Mouse (Mus musculus): ENCODE data around the gene Glrx3. TPM values are rescaled to one million over a fixed set of nuclear protein-coding genes. Genes with fewer than 3 reads are reported as not detected.

Gene Glrx3
- 253 and 257 TPM in 2 replicates for polyA plus RNA-seq (2014; fragmentation: Nextera tagmentation; extraction: Ambion mirVana)

DNA sequence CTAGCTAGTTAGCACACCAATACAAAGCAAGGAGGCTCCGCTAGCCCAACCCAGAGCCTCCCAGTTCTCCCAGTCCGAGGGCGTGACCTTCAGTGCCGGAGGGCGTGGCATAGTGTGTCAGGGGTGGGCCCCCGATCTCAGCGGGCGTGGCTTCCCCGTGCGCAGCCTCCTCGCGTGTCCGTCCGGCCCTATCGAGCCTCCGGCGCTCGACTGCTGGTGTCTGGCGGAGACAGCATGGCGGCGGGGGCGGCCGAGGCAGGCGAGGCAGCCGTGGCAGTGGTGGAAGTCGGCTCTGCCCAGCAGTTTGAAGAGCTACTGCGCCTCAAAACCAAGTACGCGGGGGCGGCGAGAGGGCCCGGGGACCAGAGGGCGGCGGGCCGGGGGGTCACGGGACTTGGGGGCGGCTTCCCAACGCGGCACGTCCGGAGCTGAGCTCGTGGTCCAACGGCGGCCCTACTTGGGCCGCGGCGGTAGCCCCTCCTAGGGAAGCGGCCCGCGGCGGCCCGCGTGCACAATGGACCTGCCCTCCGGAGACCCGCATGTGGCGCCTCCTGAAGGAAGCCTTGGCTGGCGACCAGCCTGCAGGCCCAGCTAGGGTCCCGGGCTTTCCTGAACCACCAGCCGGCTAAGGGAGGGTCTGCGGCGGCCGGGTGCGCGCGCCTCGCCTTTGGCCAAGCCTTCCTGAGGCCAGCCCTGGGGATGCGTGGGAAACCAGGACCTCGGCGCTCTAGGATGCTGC, at the start of gene Glrx3:
Gene Glrx3, plus strand, starts transcription at position 175 of the 739 bp plus-strand sequence.
- no peak for TF ChIP-seq CTCF (IDR thresholded peaks at IDR 0.05; ENCODE audit: low read depth)
- H3K27me3 ChIP-seq (ENCODE audit: insufficient read depth, low read length): no peaks in the 10 kb centered on the region
- H3K9me3 ChIP-seq (ENCODE audit: low read depth, low read length): no peaks in the 10 kb centered on the region
- H3K4me2 ChIP-seq: peak within 1 kb of the TSS; percentile 82
- no peaks in the 10 kb centered on the region; the same call in 1 of the 2 replicates for H3K4me1 ChIP-seq (ENCODE audit: insufficient read depth)
- peak within 1 kb of the TSS; percentile 97 for H3K4me3 ChIP-seq (ENCODE audit: low read depth, low read length)
- peak within 1 kb of the TSS; percentile 90 for H3K9ac ChIP-seq
- ATAC-seq (ENCODE audit: insufficient read depth) (peak; percentile 98), DNase-seq (peak; percentile 98)
- H3K27ac ChIP-seq (ENCODE audit: low read depth): peak within 1 kb of the TSS; percentile 84
- H3K36me3 ChIP-seq (ENCODE audit: insufficient read depth): no peaks in the 10 kb centered on the region
- WGBS: under 1% methylated on average over 68 of the region's 69 CpGs

DNA sequence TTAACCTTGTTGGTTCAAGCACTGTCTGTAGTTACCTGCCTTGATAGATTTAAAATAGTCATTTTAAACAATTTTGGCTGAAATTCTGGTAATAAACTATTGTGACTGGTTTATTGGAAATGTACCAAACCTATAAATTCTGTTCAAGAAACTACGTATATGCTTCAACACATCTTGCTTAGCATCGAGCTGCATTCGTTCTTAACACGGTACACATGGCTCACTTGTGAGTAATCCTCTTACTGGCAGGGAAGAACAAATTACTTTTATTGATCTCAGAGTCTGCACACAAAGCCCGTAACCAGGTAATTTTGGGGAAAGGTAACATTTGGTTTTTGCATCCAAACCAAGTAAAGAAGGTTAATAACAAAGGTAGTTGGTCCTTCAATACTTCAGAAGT, 49.6 kb upstream of the Glrx3 start:
- DNase-seq: no peak
- no peak overlapping the region for H3K27ac ChIP-seq (ENCODE audit: low read depth)
- ATAC-seq (ENCODE audit: insufficient read depth): no peak
- no peak overlapping the region for H3K9ac ChIP-seq
- H3K4me2 ChIP-seq: no peak overlapping the region
- WGBS: 85% methylated on average over 5 of the region's 5 CpGs
- H3K36me3 ChIP-seq (ENCODE audit: insufficient read depth): no peaks in the 10 kb centered on the region
- H3K4me3 ChIP-seq (ENCODE audit: low read depth, low read length): no peak overlapping the region
- TF ChIP-seq CTCF (IDR thresholded peaks at IDR 0.05; ENCODE audit: low read depth): no peak
- no peaks in the 10 kb centered on the region for H3K4me1 ChIP-seq (ENCODE audit: insufficient read depth)
- no peaks in the 10 kb centered on the region for H3K9me3 ChIP-seq (ENCODE audit: low read depth, low read length)
- H3K27me3 ChIP-seq (ENCODE audit: insufficient read depth, low read length): no peaks in the 10 kb centered on the region

DNA sequence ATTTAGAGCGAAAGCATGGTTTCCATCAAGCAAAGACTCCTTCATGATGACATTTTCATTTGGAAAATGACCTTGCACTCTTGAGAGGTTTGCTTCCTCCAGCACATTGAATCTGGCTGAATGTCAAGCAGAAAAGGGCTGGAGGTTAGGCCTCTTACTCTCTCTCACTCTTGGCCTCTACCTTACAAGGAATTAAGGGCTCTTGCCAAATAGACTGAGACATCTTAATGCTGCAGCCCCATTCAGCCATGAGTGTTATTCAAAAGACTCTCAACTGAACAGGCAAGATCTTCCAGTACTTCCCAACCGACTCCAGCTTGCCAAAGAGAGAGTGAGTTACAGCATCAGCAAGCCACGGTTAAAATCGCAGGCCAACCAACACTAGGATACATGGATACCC, 42.0 kb upstream of the Glrx3 start:
- no peak overlapping the region for H3K9ac ChIP-seq
- H3K36me3 ChIP-seq (ENCODE audit: insufficient read depth): no peaks in the 10 kb centered on the region
- no peak for TF ChIP-seq CTCF (IDR thresholded peaks at IDR 0.05; ENCODE audit: low read depth)
- H3K27me3 ChIP-seq (ENCODE audit: insufficient read depth, low read length): no peaks in the 10 kb centered on the region
- H3K4me3 ChIP-seq (ENCODE audit: low read depth, low read length): no peak overlapping the region
- no peaks in the 10 kb centered on the region for H3K9me3 ChIP-seq (ENCODE audit: low read depth, low read length)
- no peaks in the 10 kb centered on the region for H3K4me1 ChIP-seq (ENCODE audit: insufficient read depth)
- WGBS: 73% methylated on average over 4 of the region's 4 CpGs
- ATAC-seq (ENCODE audit: insufficient read depth) (no peak), DNase-seq (no peak)
- H3K27ac ChIP-seq (ENCODE audit: low read depth): no peak overlapping the region
- H3K4me2 ChIP-seq: no peak overlapping the region

DNA sequence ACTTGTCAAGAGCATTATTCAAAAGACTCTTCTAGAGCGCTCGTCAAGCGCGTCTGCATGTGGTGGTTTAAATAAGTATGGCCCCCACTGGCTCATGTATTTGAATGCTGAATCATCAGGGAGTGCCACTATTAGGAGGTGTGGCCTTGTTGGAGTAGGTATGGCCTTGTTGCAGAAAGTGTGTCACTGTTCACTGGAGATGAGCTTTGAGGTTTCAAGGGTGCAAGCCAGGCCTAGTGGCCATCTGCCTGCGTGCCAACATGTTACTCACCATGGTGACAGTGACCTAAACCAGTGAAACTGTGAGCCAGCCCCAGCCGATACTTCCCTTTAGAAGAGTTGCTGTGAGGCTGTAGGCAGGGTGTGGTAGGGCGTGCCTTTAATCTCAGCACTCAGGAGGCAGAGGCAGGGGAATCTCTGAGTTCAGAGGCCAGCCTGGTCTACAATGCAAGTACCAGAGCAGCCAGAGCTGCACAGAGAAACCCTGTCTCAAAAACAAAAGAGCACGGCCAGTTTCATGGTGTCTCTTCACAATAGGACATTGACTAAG, 40.0 kb upstream of the Glrx3 start:
- ATAC-seq (ENCODE audit: insufficient read depth) (no peak), DNase-seq (no peak)
- Histone ChIP-seq H3K36me3 (ENCODE audit: insufficient read depth) (no peaks in the 10 kb centered on the region), H3K9me3 (ENCODE audit: low read depth, low read length) (no peaks in the 10 kb centered on the region), H3K4me2 (no peak overlapping the region), H3K27me3 (ENCODE audit: insufficient read depth, low read length) (no peaks in the 10 kb centered on the region), H3K27ac (ENCODE audit: low read depth) (no peak overlapping the region), H3K4me3 (ENCODE audit: low read depth, low read length) (no peak overlapping the region), H3K9ac (no peak overlapping the region), H3K4me1 (ENCODE audit: insufficient read depth) (no peaks in the 10 kb centered on the region)
- TF ChIP-seq CTCF (IDR thresholded peaks at IDR 0.05; ENCODE audit: low read depth): no peak
- 93% methylated on average over 8 of the region's 8 CpGs for WGBS

DNA sequence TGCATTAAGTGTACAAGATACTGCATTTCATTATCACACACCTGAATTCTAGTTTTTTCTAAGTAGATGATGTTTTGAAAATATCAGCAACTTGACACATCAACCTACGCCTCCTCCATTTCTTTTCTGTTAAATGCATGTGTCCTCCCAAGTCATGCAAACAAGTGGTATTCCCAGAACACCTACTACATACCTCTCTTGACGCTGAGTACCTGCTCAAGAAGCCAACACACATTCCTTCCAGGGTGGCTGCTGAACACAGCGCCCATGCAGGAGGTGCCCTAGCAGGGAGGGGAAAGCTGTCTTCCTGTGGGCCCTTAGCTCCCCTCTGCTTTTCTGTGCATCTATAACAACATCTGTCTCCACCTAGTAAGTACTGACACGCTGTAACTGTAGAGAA, 38.4 kb upstream of the Glrx3 start:
- H3K4me3 ChIP-seq (ENCODE audit: low read depth, low read length): no peak overlapping the region
- H3K9me3 ChIP-seq (ENCODE audit: low read depth, low read length): no peaks in the 10 kb centered on the region
- no peak for TF ChIP-seq CTCF (IDR thresholded peaks at IDR 0.05; ENCODE audit: low read depth)
- no peaks in the 10 kb centered on the region for H3K27me3 ChIP-seq (ENCODE audit: insufficient read depth, low read length)
- ATAC-seq (ENCODE audit: insufficient read depth) (no peak), DNase-seq (no peak)
- 77% methylated on average over 4 of the region's 4 CpGs for WGBS
- H3K27ac ChIP-seq (ENCODE audit: low read depth): no peak overlapping the region
- H3K36me3 ChIP-seq (ENCODE audit: insufficient read depth): no peaks in the 10 kb centered on the region
- no peak overlapping the region for H3K4me2 ChIP-seq
- no peaks in the 10 kb centered on the region for H3K4me1 ChIP-seq (ENCODE audit: insufficient read depth)
- no peak overlapping the region for H3K9ac ChIP-seq

DNA sequence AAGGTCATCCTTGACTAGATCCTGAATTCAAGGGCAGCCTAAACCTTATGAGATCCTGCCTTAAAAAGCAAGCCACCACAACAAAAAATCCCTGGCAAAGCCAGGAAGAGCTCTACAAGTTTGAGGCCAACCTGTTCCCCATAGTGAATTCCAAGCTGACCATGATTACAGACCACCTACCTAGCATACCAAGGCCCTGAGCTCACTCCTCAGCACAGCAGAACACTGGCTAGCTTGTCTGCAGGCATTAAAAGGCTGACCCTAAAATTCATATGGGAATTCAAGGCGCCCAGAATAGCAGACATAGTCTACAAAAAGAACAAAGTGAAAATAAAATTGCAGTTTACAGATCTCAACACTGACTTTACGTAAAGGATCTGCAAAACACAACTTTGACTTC, 33.3 kb upstream of the Glrx3 start:
- TF ChIP-seq CTCF (IDR thresholded peaks at IDR 0.05; ENCODE audit: low read depth): no peak
- H3K4me3 ChIP-seq (ENCODE audit: low read depth, low read length): no peak overlapping the region
- ATAC-seq (ENCODE audit: insufficient read depth) (no peak), DNase-seq (no peak)
- H3K9me3 ChIP-seq (ENCODE audit: low read depth, low read length): no peaks in the 10 kb centered on the region
- no peaks in the 10 kb centered on the region for H3K27me3 ChIP-seq (ENCODE audit: insufficient read depth, low read length)
- no peaks in the 10 kb centered on the region for H3K4me1 ChIP-seq (ENCODE audit: insufficient read depth)
- 80% methylated on average over 2 of the region's 2 CpGs for WGBS
- H3K27ac ChIP-seq (ENCODE audit: low read depth): no peak overlapping the region
- H3K36me3 ChIP-seq (ENCODE audit: insufficient read depth): no peaks in the 10 kb centered on the region
- no peak overlapping the region for H3K4me2 ChIP-seq
- no peak overlapping the region for H3K9ac ChIP-seq

DNA sequence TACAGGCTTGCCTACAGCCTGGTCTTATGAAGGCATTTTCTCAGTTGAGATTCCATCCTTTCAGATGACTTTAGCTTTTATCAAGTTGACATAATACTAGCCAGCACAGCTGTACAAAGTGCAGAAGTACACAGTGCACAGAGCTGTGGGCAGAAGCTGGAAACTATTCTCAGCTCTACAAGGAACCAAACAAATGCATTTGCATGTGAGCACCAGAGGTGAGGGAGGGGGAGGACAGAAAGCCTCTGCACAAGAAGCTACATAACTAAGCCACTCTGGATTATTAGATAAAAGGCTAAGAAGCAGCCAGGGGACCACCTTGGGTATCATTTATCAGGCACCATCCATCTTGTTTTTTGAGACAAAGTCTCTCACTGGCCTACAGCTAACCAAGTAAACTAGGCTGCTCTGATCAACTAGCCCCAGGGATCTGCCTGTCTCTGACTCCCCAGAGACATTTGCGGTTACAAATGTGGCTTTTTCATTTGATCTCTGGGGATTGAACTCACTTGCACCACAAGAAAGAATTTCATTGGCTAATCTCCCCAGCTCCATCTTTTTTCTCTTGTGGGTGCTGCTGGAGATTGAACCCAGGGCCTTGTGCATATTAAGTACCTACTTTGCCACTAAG, 29.9 kb upstream of the Glrx3 start:
- TF ChIP-seq CTCF (IDR thresholded peaks at IDR 0.05; ENCODE audit: low read depth): no peak
- H3K36me3 ChIP-seq (ENCODE audit: insufficient read depth): no peaks in the 10 kb centered on the region
- no peaks in the 10 kb centered on the region for H3K9me3 ChIP-seq (ENCODE audit: low read depth, low read length)
- no peak overlapping the region for H3K4me3 ChIP-seq (ENCODE audit: low read depth, low read length)
- H3K27ac ChIP-seq (ENCODE audit: low read depth): no peak overlapping the region
- no peaks in the 10 kb centered on the region for H3K4me1 ChIP-seq (ENCODE audit: insufficient read depth)
- ATAC-seq (ENCODE audit: insufficient read depth) (no peak), DNase-seq (no peak)
- 87% methylated on average over 1 of the region's 1 CpGs for WGBS
- H3K9ac ChIP-seq: no peak overlapping the region
- no peak overlapping the region for H3K4me2 ChIP-seq
- H3K27me3 ChIP-seq (ENCODE audit: insufficient read depth, low read length): no peaks in the 10 kb centered on the region
